Mouse (Mus musculus) spleen, adult 10 weeks (tissue): Measurements from ENCODE around the gene Nim1k. TPM values are rescaled to one million over a fixed set of nuclear protein-coding genes. Genes with fewer than 3 reads are reported as not detected.

Experiments used
- polyA plus RNA-seq: library from polyadenylated mRNA; stranded (reverse); fragments of 350-450 nt; fragmentation: Illumina TruSeq; extraction: RNeasy Lipid Tissue Mini Kit (QIAGEN cat#74804); gene quantifications from one replicate; pipeline ENCODE4 v1.2.3, GENCODE M21; 2015; ENCODE audit warnings: low replicate concordance; ENCODE audit not compliant: insufficient read depth

Gene Nim1k
- 0.50 TPM for polyA plus RNA-seq

DNA sequence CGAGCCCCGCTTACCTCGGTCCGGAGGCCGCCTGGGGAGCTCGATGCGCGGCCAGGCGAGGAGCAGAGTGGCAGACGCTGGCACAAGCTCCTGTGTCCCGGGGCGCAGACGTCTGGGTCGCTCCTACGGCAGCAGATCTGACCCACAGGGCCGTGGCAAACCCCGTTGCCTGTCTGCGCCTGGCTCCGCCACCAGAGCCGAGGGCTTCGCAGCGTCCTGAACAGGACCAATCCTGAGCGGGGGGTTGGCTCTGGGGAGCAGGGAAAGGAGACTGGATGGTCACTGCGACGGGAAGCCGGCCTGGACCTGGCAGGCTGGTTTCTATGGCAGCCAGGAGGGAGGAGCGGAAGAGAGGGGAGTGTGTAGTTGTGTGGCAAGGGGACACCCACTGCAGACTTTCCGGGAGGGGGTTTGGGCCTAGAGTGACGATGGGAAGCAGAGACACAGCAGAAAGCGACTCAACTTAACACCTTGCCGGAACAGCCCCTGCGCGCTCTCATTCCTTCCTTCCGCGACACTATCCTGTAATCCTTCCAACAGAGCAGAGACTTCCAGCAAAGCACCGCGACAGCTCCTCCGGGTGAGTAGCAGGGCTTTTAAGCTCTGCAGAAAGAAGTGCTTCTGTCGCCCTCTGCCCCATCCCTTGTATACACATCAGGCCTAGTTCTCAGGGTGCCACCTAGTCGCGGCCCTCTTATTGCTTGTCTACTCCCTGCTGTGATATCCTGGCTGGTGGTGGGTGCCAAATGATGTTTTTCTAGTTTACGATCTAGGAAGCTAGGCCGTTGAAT lies at the start of gene Nim1k:
Gene Nim1k, minus strand, starts transcription at position 202 of the 791 bp plus-strand sequence.

DNA sequence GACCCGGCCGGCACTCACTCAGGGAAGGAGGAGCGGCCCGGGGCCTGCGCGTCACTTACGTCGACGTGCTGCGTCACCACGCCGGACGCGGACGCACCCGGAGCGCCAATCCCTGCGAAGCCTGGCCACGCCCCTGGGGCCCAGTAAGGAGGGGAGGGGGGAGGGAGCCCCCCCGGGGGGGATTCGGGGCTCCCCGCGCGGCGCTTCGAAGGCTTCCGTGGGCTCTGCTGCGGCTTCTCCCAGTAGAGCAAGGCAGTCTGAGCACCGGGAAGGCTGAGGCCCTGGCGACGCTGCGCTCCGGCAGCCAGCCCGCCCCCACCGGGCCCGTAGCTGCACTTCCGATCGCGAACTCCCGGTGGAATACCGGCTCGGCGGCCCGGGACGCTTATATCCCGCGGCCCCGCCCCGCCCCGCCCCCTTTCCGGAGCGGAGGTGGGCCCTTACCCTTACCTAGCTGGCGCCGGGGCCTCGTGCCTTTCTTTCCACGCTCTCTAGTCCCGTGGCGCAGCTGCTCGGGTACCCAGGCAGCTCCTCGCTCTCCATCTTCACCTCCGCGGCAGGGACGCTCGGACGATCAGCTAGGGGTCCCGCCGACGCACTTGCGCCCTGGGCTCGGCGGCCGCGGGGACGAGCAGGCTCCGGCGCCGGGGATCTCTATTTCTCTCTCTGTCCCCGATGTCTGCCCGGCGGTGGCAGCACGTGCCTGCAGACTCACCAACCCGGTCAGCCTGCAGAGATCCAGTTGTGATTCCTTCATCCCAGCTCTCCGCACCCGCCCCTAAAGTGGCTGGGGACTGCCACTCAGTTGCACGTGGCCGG lies 35.3 kb upstream of the Nim1k start, which contains the start of gene Zfp131:
Gene Zfp131, minus strand, starts transcription at position 129 of the 819 bp plus-strand sequence.

DNA sequence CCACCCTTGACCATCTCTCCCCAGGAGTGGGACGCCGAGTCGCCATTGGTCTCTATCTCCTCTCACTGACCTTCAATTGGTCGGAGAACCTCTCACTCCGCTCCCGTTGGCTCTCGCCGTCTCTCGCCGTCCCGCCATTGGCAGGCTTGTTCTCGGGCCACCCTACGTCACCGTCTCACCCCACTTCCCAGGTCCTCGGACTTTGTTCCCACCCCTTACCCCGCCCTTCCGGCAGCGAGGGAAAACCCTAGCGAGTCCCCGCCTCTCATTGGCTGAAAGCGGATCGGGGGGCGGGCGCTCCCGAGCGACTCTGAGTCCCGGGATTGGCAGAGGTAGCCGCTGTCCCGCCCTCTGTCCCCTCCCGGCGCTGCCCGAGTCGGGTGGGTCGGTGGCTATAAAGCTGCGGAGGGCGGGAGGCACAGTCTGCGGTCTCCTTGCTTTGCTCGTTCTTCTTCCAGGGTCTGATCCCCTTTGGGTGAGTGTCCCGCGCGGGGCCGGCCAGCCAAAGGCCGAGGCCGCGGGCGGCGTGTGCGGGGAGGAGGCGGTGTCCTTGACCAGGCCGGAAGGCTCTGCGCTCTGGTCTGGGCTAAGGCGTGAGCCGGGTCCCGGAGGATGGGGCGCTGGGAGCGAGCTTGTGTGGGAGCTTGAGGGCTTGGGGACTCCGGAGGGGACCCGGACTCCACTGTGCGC lies 65.5 kb downstream of the Nim1k start, which contains the start of gene Hmgcs1:
Gene Hmgcs1, plus strand, starts transcription at position 341 of the 690 bp plus-strand sequence.

Other genes starting within 250 kb of the Nim1k start
- 0.23 TPM for gene Ccl28, start 132.1 kb downstream of the Nim1k start, polyA plus RNA-seq
- gene Hmgcs1, start 65.5 kb downstream of the Nim1k start, polyA plus RNA-seq = 53.7 TPM
- gene Zfp131, start 35.0 kb upstream of the Nim1k start, polyA plus RNA-seq = 70.1 TPM
- not detected for gene AF067063, start 74.3 kb upstream of the Nim1k start, polyA plus RNA-seq
- gene D13Ertd608e, start 80.1 kb upstream of the Nim1k start, polyA plus RNA-seq = 3.9 TPM
- not detected for gene Tcstv1, start 138.9 kb upstream of the Nim1k start, polyA plus RNA-seq
- gene Gm21761, start 173.4 kb upstream of the Nim1k start, polyA plus RNA-seq = 0.46 TPM
- 1.2 TPM for gene B020031M17Rik, start 194.9 kb upstream of the Nim1k start, polyA plus RNA-seq